Mouse (Mus musculus): ENCODE results near the gene Uts2.
"Not testable (repeated sequence)": the region's sequence is repeated elsewhere in the genome, so short reads cannot be mapped to it uniquely, and the experiment has no call there.

DNA sequence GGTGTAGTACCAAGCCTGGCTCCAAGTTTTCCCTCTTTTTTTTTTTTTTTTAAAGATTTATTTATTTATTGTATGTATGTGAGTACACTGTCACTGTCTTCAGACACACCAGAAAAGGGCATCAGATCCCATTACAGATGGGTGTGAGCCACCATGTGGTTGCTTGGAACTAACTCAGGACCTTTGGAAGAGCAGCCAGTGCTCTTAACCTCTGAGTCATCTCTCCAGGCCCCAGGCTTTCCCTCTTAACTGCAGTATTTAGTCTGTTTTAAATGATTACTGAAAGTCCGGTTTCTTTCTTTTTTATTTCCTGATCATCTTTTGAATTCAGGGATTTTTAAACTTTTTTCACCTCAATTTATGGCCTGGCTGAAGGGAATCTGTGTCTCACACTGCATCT is 20.5 kb downstream of the Uts2 start:
- TF ChIP-seq CTCF, EP300 (IDR thresholded peaks at IDR 0.05; ENCODE audit: low read depth): not testable (repeated sequence)

Data from liver, postnatal 0 days (tissue).